Mouse (Mus musculus): ENCODE measurements at regions not wholly inside any gene's neighbourhood (a gene's known extent, or its start where the extent isn't known, plus 50 kb on each side); places are given as distances from the start of the nearest gene placed in this dataset.

DNA sequence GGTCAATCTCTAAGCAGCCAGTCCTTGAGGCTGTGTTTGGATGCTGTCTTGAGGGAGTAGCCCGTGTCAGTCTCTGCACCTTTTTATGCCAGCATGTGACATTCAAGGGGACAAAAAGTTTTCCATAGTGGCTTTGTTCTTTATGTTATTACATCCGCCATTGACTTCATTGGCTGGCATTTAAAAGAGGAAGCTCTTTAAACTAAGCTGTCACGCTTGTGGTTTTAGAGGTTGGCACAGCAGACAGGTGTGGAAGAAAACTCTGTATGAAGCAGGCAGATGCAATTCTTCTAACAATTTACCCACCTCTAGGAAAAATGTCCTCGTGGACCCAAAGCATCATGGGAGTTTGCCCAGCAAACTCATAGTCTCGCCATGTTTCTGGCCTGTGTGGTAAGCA, 297.5 kb upstream of the Gadl1 start:
- no peak for DNase-seq (ENCODE audit: low spot score in 2 of 2)

DNA sequence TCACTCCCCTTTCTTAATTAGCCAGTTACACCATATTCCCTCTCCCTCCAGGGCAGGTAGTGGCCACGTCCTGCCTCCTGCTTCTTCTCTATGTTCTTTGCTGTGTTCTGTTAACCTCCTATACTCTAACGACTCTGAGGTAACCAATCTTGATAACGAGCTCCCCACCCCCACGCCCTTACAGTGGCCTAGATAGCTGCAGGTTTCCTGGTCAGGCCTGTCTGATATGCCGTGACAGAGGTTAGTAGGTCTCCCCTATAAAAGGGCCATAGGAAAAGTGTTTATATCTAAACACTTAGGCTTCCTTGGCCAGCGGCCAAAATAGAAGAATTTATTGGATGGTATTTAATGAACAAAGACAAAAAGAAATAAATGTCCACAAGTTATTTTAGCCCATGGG, 296.3 kb upstream of the Gadl1 start:
- no peak for DNase-seq (ENCODE audit: low spot score in 2 of 2)

GRCm38 (mm10) chr9:115614007-115614406, 295.2 kb upstream of the Gadl1 start:
- DNase-seq (ENCODE audit: low spot score in 2 of 2): no peak

DNA sequence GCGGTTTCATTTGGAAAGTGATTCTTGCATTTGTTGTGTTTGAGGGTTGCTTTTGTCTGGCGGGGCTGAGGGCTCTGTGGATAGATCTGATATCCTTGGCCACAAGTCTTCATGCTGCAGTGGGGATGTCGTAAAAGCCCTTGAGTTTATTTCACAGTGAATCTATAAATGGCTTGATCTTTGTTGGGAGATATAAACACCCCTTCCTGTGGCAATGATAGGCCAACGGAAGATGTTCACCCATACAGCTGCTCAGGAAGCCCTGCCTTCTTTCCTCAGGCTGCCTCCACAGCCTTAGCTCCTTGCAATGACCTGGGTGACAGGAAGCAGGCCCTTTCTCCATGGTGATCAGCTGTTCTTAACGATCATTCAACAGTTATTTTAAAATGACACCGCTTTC, 291.3 kb upstream of the Gadl1 start:
- DNase-seq (ENCODE audit: low spot score in 2 of 2): no peak

DNA sequence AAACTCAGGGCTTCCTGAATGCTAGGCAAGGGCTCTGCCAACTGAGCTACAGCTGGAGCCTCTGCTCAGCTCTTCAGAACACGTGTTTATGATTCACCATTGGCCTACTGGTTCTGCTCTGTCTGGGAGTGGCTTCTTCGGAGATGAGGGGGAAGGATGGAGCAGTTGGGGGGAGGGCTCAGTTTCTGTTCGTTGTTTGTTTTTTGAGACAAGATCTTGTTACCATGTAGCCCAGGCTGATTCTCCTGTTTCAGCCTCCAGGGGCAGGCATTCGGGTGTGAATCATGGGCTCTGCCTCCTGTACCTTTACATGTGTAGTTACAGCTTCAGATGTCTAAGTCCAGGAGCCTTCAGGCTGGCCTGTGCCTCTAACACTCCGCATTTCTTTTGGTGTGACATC, 285.3 kb upstream of the Gadl1 start:
- DNase-seq (ENCODE audit: low spot score in 2 of 2): no peak

GRCm38 (mm10) chr9:115624721-115625496, 284.3 kb upstream of the Gadl1 start:
- no peak for DNase-seq (ENCODE audit: low spot score in 2 of 2)

GRCm38 (mm10) chr9:115627551-115627950, 281.7 kb upstream of the Gadl1 start:
- DNase-seq (ENCODE audit: low spot score in 2 of 2): no peak

- DNase-seq (ENCODE audit: low spot score in 2 of 2): no peak
Observed at GRCm38 (mm10) chr9:115637114-115637513, 272.1 kb upstream of the Gadl1 start.

- no peak for DNase-seq (ENCODE audit: low spot score in 2 of 2)
Observed at GRCm38 (mm10) chr9:115640781-115641180, 268.5 kb upstream of the Gadl1 start.

GRCm38 (mm10) chr9:115642032-115642431, 267.2 kb upstream of the Gadl1 start:
- no peak for DNase-seq (ENCODE audit: low spot score in 2 of 2)

GRCm38 (mm10) chr9:115644953-115645352, 264.3 kb upstream of the Gadl1 start:
- no peak for DNase-seq (ENCODE audit: low spot score in 2 of 2)

DNA sequence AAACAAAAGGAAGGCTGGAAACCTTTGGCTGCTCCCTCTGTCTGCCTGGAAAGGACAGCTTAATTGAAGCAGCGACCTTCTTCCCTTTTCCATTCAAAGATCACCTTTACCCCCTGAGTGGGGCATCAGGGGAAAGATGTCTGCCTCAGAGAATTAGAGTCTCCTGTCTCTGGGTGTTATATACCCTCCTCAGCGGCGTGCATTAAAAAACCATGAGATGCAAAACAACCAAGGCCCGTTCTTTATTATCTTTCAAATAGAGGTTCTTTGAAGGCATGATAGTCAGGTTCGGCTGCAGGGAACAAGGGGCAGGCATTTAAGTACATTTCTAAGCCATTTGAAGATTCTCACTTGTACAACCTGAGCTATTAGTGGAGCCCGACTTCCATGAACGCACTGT, 263.0 kb upstream of the Gadl1 start:
- no peak for DNase-seq (ENCODE audit: low spot score in 2 of 2)

GRCm38 (mm10) chr9:115651708-115652107, 257.5 kb upstream of the Gadl1 start:
- DNase-seq (ENCODE audit: low spot score in 2 of 2): peak in 1 of 2 experiments; percentile 19

- DNase-seq (ENCODE audit: low spot score in 2 of 2): no peak
Observed at GRCm38 (mm10) chr9:115653116-115653515, 256.1 kb upstream of the Gadl1 start.

GRCm38 (mm10) chr9:115654933-115655332, 254.3 kb upstream of the Gadl1 start:
- no peak for DNase-seq (ENCODE audit: low spot score in 2 of 2)

DNA sequence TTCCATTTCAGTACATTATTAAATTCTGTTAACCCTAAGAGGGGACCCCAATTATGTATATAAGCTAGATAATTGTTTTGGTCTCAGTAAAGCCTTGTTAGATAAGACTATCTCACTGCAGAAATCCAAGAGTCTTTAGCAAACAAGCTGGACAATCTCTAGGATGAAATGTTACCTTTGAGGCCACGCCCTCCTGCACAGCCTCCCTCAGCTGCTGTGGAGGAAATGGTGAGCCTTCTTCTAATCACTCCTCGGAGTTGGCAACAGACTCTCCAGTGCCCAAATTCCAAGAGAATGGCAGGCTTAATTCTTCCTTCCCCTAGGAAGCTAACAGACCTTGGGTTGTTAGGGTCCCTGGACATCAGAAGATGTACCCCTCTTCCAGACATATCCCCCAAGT, 252.7 kb upstream of the Gadl1 start:
- no peak for DNase-seq (ENCODE audit: low spot score in 2 of 2)

DNA sequence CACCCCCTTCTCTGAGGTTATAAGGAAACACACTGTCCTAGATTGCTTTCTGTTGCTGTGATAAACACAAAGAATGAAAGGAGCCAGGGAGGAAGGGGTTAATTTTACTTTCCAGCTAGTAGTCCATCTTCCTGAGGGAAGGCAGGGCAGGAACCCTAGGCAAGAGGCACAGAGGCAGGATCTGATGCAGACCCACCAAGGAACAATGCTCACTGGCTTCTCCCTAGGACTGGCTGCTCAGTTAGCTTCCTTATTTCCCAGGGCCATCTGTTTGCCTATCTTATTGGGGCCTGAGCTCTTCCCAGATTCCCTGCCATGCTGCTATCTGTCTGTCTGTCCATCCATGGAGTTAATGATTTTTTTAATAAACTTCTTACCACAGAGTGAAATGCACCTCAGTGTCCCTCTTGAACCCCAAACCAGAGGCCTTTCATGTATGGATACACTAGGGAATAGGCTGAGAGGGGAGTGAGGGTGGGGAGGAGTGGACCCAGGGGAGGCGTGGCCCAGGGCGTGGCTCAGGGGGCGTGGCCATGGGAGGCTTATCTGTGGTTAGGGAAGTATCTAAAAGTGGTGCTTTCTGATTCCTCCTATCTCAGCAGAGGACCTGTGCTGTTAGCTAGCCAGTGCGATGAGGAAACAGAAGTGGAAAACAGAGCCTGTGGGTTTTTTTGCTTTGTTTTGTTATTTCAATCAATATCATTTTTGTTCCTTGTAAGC, 252.1 kb upstream of the Gadl1 start:
- no peak for DNase-seq (ENCODE audit: low spot score in 2 of 2)

DNA sequence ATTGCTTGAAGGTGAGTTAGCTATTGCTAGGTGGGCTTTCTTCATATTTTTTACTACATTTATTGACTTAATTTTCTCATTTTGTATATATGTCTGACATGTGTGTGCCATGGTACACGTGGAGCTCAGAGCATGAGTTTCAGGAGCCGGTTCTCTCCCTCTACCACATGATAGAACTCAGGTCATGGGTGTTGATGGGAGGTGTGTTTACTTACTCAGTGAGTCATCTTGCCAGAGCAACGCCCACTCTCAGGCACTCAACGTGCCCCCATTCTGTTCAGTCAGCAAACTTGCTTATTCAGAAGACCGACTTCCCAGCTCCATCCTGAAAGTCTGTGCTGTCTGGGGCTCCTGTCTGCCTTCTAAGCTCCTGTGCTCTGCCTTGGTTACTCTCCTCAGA, 250.8 kb upstream of the Gadl1 start:
- no peak for DNase-seq (ENCODE audit: low spot score in 2 of 2)

DNA sequence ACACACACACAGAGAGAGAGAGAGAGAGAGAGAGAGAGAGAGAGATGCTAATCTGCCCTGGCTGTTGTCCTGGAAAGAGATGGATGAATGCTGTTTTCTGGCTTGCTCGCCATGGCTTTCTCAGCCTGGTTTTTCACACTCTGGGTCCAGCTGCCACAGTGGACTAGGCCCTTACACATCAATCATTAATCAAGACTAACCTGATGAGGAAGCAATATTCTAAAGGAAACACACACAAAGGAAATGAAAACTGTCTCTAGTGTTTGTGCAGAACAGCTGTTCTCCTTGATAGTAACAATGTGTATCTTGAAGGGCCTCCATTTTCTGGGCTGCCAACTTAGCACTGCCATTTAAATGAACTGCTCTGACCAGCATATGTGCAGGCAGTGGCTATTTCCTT, 248.9 kb upstream of the Gadl1 start:
- DNase-seq (ENCODE audit: low spot score in 2 of 2): no peak

GRCm38 (mm10) chr9:115661834-115662425, 247.3 kb upstream of the Gadl1 start:
- DNase-seq (ENCODE audit: low spot score in 2 of 2): no peak

DNA sequence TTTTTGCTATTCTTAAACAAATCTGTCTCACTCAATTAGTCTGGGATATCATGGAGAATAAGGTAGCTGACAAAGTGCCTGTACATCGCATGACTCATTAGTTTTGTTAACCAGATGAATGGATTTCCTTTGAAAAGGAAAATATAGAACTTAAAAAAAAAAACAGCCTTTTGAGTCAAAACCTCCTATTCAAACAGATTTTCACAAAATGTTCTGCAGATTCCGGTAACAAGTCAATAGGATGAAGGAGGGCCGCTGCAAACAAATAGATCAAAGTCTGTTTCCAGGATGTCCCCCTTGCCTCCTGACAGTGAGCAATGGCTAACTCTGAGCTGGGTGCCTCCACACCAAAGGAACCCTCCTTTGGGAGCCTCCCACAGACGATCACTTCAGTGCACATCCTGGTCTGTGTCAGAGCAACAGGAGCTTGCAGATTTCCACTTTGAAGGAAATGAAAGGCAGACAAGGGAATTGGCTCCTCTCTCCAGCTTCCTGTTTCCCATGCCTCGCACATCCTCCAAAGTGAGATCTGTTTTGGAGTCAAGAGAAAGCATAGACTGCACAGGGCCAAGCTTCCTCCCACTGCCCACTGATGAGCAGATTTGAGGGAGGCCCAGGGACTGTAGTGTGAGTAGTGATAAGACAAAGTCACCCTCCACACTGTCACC, 243.8 kb upstream of the Gadl1 start:
- DNase-seq (ENCODE audit: low spot score in 2 of 2): no peak

GRCm38 (mm10) chr9:115666530-115666929, 242.7 kb upstream of the Gadl1 start:
- DNase-seq (ENCODE audit: low spot score in 2 of 2): no peak
